ENCODE assay signal across 12 mouse cellular contexts in the genomic region with DNA sequence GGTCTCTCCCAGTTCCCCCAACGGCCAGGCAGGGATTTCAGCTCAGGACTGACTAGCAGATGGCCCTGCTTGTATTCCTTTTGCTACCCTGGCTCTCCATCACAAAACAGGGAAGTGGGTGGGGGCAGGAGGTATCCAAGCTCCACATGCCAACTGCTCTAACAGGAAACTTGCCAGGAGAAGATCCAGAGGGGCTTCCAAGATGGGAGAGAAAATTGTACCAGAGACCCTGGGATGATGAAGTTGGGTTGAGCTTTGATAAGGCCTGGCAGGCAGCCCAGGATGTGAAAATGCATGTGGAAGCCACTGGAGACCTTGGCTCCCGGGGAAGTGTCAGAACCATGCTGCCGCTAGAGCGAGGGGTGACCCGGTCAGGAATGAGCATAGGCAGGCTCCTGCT. TPM values are rescaled to one million over a fixed set of nuclear protein-coding genes. Genes with fewer than 3 reads are reported as not detected.
DNase-seq lines count a peak whose midpoint lies in the region; ATAC-seq lines count a peak whose summit lies in the region.
"Had no signal": no experiment of that assay in that cellular context is flagged by ENCODE, and none has a peak within 500 bp of the region (broad histone marks: within the 10 kb centered on the region; RNA-seq: fewer than 3 reads in every experiment).

No protein-coding gene starts in this region.

- H3K27ac ChIP-seq in heart, embryonic 13.5 days (replicated peaks), result peak overlapping the region; percentile 9; the same call in 1 of the 2 replicates
- no peak overlapping the region for H3K27ac ChIP-seq in liver, embryonic 12.5 days
- H3K27ac ChIP-seq in hindbrain, embryonic 14.5 days, result peak overlapping the region; percentile 10; the same call in 1 of the 2 replicates

- H3K27me3 ChIP-seq in heart, embryonic 13.5 days (replicated peaks), result peaks cover 58% of the 10 kb centered on the region
- H3K27me3 ChIP-seq in liver, embryonic 12.5 days (replicated peaks), result peaks cover 63% of the 10 kb centered on the region
- no peaks in the 10 kb centered on the region for H3K27me3 ChIP-seq in hindbrain, embryonic 14.5 days (ENCODE audit: control insufficient read depth, insufficient read depth, low read length)

- H3K4me3 ChIP-seq in heart, embryonic 13.5 days, result no peak overlapping the region
- H3K4me3 ChIP-seq in liver, embryonic 12.5 days, result no peak overlapping the region
- no peak overlapping the region for H3K4me3 ChIP-seq in hindbrain, embryonic 14.5 days (replicated peaks; ENCODE audit: low read length)

- no peak for DNase-seq in heart, adult 18-20 months
- peak; percentile 37 for DNase-seq in liver
- peak; percentile 78 for DNase-seq in adrenal gland, postnatal 14 days
- no peak for DNase-seq in hindbrain, embryonic 14.5 days (ENCODE audit: low spot score)
- no peak for DNase-seq in layer of hippocampus, postnatal 25 days (ENCODE audit: extremely low spot score in 1 of 2, low spot score in 1 of 2)
- no peak for DNase-seq in thymus, postnatal 0 days (ENCODE audit: low spot score)
- DNase-seq: cerebellum, adult 18-20 months; embryo, embryonic 11 days had no signal

- ATAC-seq in heart, embryonic 13.5 days (ENCODE audit: extremely low read depth, insufficient number of reproducible peaks, low FRiP score, low TSS enrichment), result no peak
- no peak for ATAC-seq in liver, embryonic 12.5 days
- ATAC-seq in hindbrain, embryonic 14.5 days (ENCODE audit: low FRiP score), result no peak
- ATAC-seq: inflammation-experienced regulatory T-cells, adult 6 months had no signal

- 8% methylated on average over 5 of the region's 5 CpGs for WGBS in heart, embryonic 13.5 days
- WGBS in liver, embryonic 12.5 days (ENCODE audit: insufficient replicate concordance), result 27% methylated on average over 5 of the region's 5 CpGs
- 20% methylated on average over 5 of the region's 5 CpGs for WGBS in hindbrain, embryonic 14.5 days

- 0 out of 2 replicates have a peak overlapping the region, but pooled peaks have one; percentile 40 for H3K9ac ChIP-seq in heart, embryonic 13.5 days
- H3K9ac ChIP-seq in liver, embryonic 12.5 days, result no peak overlapping the region
- H3K9ac ChIP-seq in hindbrain, embryonic 14.5 days, result no peak overlapping the region

- H3K9me3 ChIP-seq in heart, embryonic 13.5 days, result no peaks in the 10 kb centered on the region
- H3K9me3 ChIP-seq in liver, embryonic 12.5 days (replicated peaks), result no peaks in the 10 kb centered on the region
- no peaks in the 10 kb centered on the region for H3K9me3 ChIP-seq in hindbrain, embryonic 14.5 days (ENCODE audit: control insufficient read depth, low read length)

- no peaks in the 10 kb centered on the region for H3K36me3 ChIP-seq in heart, embryonic 13.5 days
- H3K36me3 ChIP-seq in liver, embryonic 12.5 days, result no peaks in the 10 kb centered on the region
- H3K36me3 ChIP-seq in hindbrain, embryonic 14.5 days (replicated peaks; ENCODE audit: control insufficient read depth, insufficient read depth), result no peaks in the 10 kb centered on the region

- peaks cover 19% of the 10 kb centered on the region for H3K4me1 ChIP-seq in heart, embryonic 13.5 days
- peaks cover 3% of the 10 kb centered on the region; the same call in 1 of the 2 replicates for H3K4me1 ChIP-seq in liver, embryonic 12.5 days
- 0 out of 2 replicates have a peak, but pooled peaks cover 2% of the 10 kb centered on the region for H3K4me1 ChIP-seq in hindbrain, embryonic 14.5 days (replicated peaks; ENCODE audit: control insufficient read depth, insufficient read depth, low read length)

- no peak overlapping the region for H3K4me2 ChIP-seq in heart, embryonic 13.5 days
- H3K4me2 ChIP-seq in liver, embryonic 12.5 days, result no peak overlapping the region
- no peak overlapping the region for H3K4me2 ChIP-seq in hindbrain, embryonic 14.5 days (replicated peaks)

RNA-seq across cellular contexts. Expression of a gene that starts 5.7 kb away (rescaled TPM):
- 0.69 and 1.1 TPM in 2 replicates for polyA plus RNA-seq in heart, embryonic 13.5 days (2015; fragmentation: Nextera tagmentation; extraction: Ambion mirVana)
- total RNA-seq in heart, adult 18-20 months (2021), result under 1 TPM; 0.59 to 0.62 TPM
- polyA plus RNA-seq in liver, embryonic 12.5 days (2016; fragmentation: Nextera tagmentation; extraction: Ambion mirVana), result 0.91 and 1.2 TPM in 2 replicates
- total RNA-seq in adrenal gland, postnatal 14 days (2021), result 10.9 and 11.9 TPM in 2 replicates
- polyA plus RNA-seq in hindbrain, embryonic 14.5 days (2014; fragmentation: Nextera tagmentation; extraction: Ambion mirVana), result 4.7 and 6.6 TPM in 2 replicates
- total RNA-seq in layer of hippocampus, postnatal 25 days (2021), result 1 to 10 TPM; 1.0 to 1.1 TPM
- polyA plus RNA-seq in thymus, postnatal 0 days (2015; fragmentation: Nextera tagmentation; extraction: Ambion mirVana), result 0.08 and 0.12 TPM in 2 replicates
- polyA plus RNA-seq: inflammation-experienced regulatory T-cells, adult 6 months had no signal

RNA-seq across cellular contexts. Expression of a gene that starts 40.7 kb away (rescaled TPM):
- polyA plus RNA-seq in heart, embryonic 13.5 days (2015; fragmentation: Nextera tagmentation; extraction: Ambion mirVana), result 24.2 and 25.7 TPM in 2 replicates
- total RNA-seq in heart, adult 18-20 months (2021), result 10 to 100 TPM; 10.7 to 13.9 TPM
- 11.1 TPM in 2 replicates for polyA plus RNA-seq in liver, embryonic 12.5 days (2016; fragmentation: Nextera tagmentation; extraction: Ambion mirVana)
- 36.8 and 43.4 TPM in 2 replicates for total RNA-seq in adrenal gland, postnatal 14 days (2021)
- 40.9 and 41.3 TPM in 2 replicates for polyA plus RNA-seq in hindbrain, embryonic 14.5 days (2014; fragmentation: Nextera tagmentation; extraction: Ambion mirVana)
- 100 to 1,000 TPM in 1 of 2 experiments, 10 to 100 TPM in 1; 95.9 to 109 TPM for total RNA-seq in layer of hippocampus, postnatal 25 days (2021)
- 15.0 and 17.8 TPM in 2 replicates for polyA plus RNA-seq in thymus, postnatal 0 days (2015; fragmentation: Nextera tagmentation; extraction: Ambion mirVana)

RNA-seq across cellular contexts. Expression of a gene that starts 55.8 kb away (rescaled TPM):
- 0.49 and 0.55 TPM in 2 replicates for polyA plus RNA-seq in heart, embryonic 13.5 days (2015; fragmentation: Nextera tagmentation; extraction: Ambion mirVana)
- total RNA-seq in heart, adult 18-20 months (2021), result under 1 TPM in 1 of 2 experiments, not detected in 1; 0.33 TPM
- 0.44 and 0.53 TPM in 2 replicates for polyA plus RNA-seq in liver, embryonic 12.5 days (2016; fragmentation: Nextera tagmentation; extraction: Ambion mirVana)
- not detected in 2 replicates for total RNA-seq in adrenal gland, postnatal 14 days (2021)
- polyA plus RNA-seq in hindbrain, embryonic 14.5 days (2014; fragmentation: Nextera tagmentation; extraction: Ambion mirVana), result 0.94 and 1.6 TPM in 2 replicates
- total RNA-seq in layer of hippocampus, postnatal 25 days (2021), result 1 to 10 TPM; 1.2 to 1.3 TPM
- 1.3 and 2.0 TPM in 2 replicates for polyA plus RNA-seq in thymus, postnatal 0 days (2015; fragmentation: Nextera tagmentation; extraction: Ambion mirVana)
- total RNA-seq: gastrocnemius, adult 8-10 months had no signal

Comparison
In these comparisons a context has a peak if more than half of its experiments do, and no peak if none do; other contexts are left out.
1. DNase-seq: peak in liver (single experiment) and adrenal gland, postnatal 14 days (single experiment); none in heart, adult 18-20 months (0 of 2), hindbrain, embryonic 14.5 days (single experiment), layer of hippocampus, postnatal 25 days (0 of 2) and thymus, postnatal 0 days (single experiment).